Mouse (Mus musculus) brain, embryonic 14.5 days (tissue): ENCODE measurements around the gene Inpp4a. TPM values are rescaled to one million over a fixed set of nuclear protein-coding genes. Genes with fewer than 3 reads are reported as not detected.
A peak's percentile ranks its signal among the peaks of the same experiment; 100 is the strongest.

Experiments used
- DNase-seq: peaks from one replicate; pipeline ENCODE4 v3.0.0-alpha.2; 2011; ENCODE audit warnings: low read depth
- CTCF ChIP-seq: fragments of 200-500 bp; IDR thresholded peaks from 2 replicates; pipeline ENCODE4 v1.5.1; 2012; ENCODE audit warnings: inconsistent platforms, mild to moderate bottlenecking, moderate library complexity, borderline replicate concordance; ENCODE audit not compliant: insufficient read depth, insufficient read length; ENCODE audit errors: extremely low read depth
- POLR2A ChIP-seq: fragments of 200-500 bp; IDR thresholded peaks from 2 replicates; pipeline ENCODE4 v1.6.1; 2012; ENCODE audit warnings: mild to moderate bottlenecking, inconsistent platforms, borderline replicate concordance; ENCODE audit not compliant: poor library complexity, insufficient read depth, insufficient read length, severe bottlenecking; ENCODE audit errors: extremely low read depth
- polyA plus RNA-seq: library from polyadenylated mRNA; depleted of rRNA; stranded (reverse); fragments of >200 nt; gene quantifications from 2 replicates; pipeline ENCODE4 v1.2.3, GENCODE M21; 2012; rRNA removed

The Inpp4a gene
- polyA plus RNA-seq: 34.6 and 47.3 TPM in 2 replicates

DNA sequence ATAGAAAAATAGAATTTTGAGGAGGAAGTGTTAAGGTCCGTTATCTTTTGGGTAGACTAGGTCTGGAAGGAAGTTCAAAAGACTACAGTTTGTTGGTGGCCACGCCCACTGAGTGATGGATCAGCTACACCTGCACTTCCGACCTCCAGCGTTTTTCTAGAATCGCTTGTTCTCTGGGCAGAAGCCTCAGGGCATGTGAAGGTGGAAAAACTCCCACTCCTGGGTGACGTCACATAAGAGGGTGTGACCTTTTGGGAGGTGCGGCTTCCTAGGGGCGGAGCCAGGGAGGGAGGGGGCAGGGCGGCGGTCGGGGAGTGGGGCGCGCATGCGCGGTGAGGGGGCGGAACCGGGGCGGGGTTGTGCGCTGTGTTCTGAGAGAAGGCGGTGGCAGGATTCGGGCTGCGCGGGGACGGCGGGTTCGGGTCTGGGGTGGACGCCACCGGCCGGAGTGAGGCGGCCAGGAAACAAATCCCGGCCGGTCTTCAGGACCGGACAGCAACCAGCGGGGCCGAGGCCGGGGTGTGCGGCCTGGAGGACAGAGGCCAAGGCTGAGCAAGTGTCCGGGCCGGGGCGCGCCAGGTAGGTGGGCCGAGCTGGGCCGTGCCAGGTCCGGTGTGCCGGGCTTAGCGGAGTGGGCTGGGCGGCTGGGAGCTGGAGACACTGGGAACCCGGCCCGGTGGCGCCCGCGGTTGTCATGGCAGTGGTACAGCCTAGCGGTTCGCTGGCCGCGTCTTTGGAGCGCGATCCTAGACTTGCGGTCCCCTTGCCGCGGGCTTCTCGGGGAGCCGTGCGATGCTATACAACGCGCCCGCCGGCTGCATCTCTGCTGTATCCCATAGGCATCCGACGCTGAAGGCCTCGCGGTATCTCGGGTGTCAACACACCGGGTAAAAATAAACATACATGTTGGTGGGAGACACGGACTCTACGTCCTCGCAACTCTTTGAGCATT lies at the start of gene Inpp4a:
TSS of gene Inpp4a (plus strand) at position 326 of the 952 bp plus-strand sequence.
- TF ChIP-seq CTCF: no peak
- TF ChIP-seq POLR2A: peak; percentile 59; the same call in 1 of the 2 replicates
- peak; percentile 96 for DNase-seq

DNA sequence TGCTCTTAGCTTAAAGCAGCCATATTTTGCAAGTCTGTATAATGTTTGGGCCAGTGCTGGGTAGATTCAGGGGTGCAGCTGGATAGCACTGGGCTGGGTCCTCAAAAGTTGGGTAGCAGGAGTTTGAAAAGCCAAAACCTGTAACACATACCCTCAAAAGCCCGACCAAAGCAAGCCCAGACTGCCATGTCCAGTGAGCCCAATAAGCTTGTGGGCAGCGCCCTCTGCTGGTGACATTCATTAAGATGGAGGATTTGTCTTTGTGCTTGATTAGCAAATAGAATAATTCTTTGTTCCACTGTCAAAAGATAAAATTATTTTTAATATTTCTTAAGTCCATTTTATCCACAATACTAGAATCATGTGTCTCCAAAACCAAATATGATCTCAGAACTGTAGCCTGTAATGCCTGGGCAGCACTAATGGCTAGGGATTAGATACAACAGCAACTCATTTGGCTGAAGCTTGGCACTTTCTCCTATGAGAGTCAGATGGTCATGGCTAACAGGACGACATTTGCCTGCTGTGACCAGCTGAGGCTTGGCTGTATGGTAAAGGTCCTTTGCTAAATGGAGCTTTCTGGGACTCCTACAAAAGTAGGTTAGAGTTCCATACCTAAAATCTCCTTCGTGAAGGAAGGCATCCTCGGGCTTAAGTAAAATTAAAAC lies 48.9 kb upstream of the Inpp4a start:
- peak; percentile 93 for DNase-seq
- TF ChIP-seq CTCF (peak; percentile 92), POLR2A (no peak)

DNA sequence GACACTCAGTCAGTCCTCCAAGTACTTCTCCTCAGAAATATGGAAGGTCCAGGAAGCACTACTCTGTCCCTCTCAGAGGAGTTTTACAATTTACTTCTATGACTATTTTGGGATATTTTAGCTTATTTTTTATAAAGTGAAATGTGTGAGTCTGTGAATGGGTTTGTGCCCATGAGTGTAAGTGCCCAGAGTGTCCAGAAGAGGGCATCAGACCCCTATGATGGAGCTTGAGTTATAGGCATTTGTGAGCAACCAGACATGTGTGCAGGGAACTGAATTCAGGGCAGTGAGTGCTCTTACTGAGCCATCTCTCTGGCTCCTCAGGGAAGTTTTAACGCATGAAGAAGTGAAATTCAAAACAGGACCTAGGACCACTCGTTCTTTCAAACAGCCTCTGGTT lies 41.2 kb upstream of the Inpp4a start:
- TF ChIP-seq POLR2A (no peak), CTCF (peak; percentile 13; the same call in 1 of the 2 replicates)
- DNase-seq: no peak

DNA sequence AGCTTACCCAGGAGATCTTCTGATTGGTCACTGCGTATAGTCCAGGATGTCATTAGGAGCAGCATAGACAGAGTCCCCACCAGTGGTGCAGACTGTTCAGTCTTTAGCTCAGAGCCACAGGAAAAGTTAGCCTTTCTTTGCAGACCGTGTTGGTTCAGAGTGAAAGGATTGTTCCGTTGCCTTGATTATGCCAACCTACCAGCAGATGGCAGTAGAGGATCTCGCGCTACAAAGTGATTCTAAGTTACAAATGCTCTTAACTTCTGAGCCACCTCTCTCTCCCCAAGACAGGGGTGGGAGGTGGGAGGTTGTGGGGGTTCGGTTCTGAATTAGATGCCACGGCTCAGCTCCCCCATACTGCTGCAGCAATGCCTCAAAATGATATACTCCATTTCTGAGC lies 27.2 kb upstream of the Inpp4a start:
- peak; percentile 85 for DNase-seq
- TF ChIP-seq POLR2A (no peak), CTCF (peak; percentile 87)

DNA sequence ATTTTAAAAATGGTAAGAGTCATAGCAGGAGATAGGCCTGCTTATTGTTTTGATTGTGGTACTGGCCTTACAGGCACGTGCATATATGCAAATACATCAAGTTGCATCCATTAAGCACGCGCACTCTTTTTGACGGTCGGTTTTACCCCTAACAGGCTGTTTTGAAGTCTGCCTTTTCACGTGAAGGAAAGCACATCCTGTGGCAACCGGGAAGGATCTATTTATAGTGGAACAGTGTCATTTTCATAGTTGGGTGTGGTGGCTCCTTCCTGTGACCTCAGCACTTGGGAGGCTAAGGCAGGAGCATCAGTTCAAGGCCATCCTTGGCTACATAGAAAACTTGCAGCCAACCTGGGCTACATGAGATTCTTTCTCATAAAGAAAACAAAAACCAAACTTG lies 13.1 kb upstream of the Inpp4a start:
- no peak for TF ChIP-seq CTCF
- no peak for TF ChIP-seq POLR2A
- DNase-seq: no peak

DNA sequence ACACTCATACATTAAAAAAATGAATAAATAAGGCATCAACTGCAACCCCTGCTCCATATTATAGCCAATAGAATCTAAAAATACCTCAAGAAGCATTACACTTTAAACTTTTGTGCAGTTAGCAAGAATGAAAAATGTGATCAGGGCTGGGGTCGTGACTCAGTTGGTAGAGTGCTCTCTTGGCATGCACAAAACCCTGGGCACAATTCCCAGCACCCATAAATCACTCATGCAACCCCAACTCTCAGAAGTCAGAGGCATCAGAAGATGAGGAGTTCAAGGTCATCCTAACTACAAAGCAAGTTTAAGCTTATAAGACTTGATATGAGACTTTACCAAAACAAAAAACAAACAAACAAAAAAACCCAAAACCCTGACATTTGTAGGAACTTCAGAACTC lies 11.9 kb upstream of the Inpp4a start:
- no peak for TF ChIP-seq POLR2A
- TF ChIP-seq CTCF: no peak
- no peak for DNase-seq

DNA sequence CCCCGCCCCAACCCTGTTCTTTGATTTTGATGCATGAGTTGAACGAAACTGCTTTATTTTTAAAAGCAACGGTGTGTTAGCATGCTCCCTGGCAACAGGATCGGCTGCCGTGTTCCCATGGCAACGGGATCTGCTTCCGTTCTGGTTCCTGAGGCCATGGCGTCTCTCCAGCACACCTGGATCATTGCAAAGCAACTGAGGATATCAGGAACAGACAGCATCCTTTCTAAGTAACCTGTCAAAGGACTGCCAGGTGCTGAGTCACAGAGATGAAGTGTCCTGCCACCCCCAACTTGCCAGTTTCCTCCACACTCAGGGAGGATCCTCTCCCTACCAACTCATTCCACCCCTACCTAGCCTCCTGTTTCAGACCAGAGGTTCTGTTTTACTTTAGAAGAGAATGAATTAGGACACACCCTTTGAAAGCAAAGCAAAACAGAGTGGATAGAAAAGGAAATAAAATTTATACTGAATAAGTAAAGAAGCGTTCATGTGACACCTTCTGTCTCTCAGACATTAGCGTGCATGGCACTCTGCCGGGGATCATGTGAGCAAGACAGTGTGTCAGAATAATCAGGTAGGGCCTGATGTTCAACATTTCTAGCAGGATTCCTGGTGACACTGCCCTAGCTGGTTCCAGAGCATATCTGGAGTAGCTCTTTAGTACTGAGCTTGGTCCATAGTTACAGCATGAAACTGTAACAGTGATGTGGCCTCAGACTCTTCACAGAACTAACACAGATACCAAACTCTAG lies 11.3 kb upstream of the Inpp4a start:
- TF ChIP-seq POLR2A: no peak
- peak; percentile 73 for DNase-seq

DNA sequence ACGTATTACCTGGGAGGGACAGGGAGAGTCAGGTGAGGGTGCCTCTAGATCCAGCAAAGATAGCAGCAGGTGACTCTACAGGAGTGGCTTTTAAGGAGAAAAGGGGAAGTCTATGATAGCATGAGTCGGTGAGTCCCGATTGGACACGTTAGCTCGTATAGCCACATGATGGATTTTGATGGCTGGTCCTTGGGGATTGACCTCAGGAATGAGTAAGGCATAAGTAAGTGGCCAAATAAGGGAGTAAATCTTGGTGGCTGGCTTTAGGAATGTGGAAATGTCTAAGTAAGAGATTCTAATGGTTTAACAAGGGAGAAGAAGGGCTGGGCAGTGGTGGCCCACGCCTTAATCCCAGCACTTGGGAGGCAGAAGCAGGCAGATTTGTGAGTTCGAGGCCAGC lies 10.7 kb upstream of the Inpp4a start:
- TF ChIP-seq CTCF: no peak
- TF ChIP-seq POLR2A: no peak
- no peak for DNase-seq

DNA sequence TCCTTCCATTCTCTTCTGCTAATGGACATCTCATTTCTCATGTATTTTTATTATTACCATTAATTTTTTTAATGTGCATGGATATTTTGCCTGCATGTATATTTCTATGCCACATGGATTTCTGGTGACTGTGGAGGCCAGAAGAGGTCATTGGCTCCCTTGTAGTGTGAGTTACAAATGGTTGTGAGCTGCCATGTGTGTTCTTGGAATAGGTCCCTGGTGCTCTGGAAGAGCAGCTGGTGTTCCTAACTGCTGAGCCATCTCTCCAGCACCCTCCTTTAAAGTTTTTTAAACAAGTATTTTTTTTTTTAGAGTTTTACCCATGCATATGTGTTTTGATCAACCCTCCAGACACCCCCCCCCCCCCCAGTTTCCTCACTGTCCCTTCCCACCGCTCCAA lies 3.3 kb upstream of the Inpp4a start:
- TF ChIP-seq POLR2A (no peak), CTCF (no peak)
- DNase-seq: no peak

DNA sequence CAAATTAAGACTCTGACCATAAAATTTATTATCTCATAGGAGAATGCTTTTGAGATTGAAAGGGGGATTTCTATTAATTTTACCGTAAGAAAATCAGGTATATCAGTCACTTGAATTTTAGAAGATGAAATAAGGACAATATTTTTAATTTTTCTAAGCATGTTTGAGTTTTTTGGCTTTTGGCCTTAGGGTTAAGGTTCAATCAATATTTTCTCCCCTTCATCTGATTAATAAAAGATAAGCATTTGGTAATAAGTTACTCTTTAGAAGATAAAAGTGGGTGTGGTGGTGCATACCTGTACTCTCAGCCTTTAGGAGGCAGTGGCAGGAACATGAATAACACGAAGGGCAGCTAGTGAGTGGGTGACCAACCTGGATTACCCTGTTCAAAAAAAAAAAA lies 761 bp upstream of the Inpp4a start:
- TF ChIP-seq CTCF: no peak
- no peak for TF ChIP-seq POLR2A

DNA sequence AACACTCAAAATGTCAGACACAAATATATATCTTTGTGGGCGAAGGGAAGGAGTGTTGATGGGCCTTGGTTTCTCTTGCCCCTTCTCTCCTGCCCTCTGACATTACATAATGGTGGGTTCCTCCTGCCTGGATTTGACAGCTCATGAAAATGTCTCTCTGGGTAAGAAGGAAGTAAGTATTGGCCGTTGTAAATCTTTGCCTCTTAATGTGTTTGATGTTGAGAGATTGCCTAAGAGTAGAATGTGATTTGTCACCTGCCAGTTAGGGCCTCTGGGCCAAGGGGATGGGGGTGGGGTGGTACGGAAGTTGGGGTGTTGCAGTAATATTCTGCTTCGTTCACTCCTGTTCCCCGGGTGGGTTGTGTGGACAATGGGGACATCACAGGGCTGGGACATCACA lies 985 bp downstream of the Inpp4a start:
- no peak for DNase-seq
- TF ChIP-seq POLR2A (no peak), CTCF (no peak)

More for the DNA sequence above, 761 bp upstream of the Inpp4a start:
- no peak for DNase-seq

DNA sequence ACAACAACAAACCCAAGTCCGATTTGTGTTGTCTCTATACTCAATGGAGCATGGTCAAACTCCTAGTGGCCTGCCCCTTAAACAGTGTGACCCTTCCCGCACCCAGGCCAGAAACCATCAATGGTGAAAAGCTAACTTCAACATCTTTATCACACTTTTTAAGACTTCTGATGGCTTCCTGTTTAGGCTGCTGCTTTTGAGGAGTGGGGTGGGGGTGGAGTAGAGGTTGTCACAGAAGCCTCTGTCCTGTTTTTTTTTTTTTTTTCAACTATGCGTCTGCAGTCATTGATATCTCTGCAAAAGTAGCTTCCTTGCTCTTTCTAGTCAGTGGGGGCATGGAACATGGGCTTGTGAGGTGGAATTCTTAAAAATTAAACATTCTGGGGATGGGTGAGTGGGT lies 3.1 kb downstream of the Inpp4a start:
- DNase-seq: no peak
- TF ChIP-seq POLR2A (no peak), CTCF (no peak)

DNA sequence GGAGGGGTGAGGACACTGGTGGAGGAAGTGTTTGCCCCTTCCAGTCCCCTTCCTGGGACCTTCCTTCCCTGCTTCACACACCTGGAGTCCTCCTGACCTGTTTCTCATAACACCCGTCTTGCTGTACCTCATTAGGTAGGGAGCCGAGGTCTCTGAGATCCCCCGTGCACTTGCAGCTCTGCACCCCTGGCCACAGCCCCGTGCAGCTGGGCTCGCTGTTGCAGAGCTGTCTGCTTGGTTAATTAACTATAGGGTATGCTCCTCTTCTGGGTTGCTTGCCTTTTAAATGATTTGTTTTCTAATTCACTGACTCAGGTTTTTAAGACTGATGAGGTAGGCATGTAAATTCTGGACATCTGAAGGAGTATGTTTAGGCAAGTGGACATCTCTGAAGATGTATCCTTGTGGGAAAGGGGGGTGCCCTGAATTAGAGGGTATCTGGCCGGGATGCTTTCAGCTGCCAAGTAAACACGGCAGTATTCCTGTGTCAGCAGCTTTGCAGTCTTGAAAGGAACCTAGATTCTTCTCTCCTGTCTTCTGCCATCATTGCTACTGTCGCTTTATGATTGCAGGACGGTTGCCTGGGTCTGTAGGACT lies 6.1 kb downstream of the Inpp4a start:
- DNase-seq: no peak
- TF ChIP-seq CTCF (no peak), POLR2A (no peak)

DNA sequence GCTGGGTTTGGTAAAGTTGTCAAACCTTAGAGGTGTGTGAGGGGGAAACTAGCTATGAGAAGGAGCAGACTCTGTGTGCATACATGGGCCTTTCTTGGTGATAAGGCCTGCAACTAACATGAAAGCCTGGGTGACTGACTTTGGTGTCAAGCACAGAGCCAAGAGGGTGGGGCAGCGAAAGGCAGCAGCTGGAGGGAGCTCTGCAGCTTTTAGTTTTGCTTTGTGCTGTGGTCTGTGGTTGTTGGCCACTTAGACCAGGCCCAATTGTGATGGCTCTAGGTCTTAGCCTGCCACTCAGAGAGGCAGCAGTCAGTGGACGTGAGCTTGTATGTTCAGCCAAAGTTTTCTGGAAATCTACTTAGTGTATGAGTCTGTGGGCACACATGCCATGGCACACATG lies 7.9 kb downstream of the Inpp4a start:
- DNase-seq: no peak

More for the DNA sequence above, 7.9 kb downstream of the Inpp4a start:
- TF ChIP-seq POLR2A: no peak
- TF ChIP-seq CTCF: no peak
